10 mouse cellular contexts compared by ENCODE assay signal in the genomic region with DNA sequence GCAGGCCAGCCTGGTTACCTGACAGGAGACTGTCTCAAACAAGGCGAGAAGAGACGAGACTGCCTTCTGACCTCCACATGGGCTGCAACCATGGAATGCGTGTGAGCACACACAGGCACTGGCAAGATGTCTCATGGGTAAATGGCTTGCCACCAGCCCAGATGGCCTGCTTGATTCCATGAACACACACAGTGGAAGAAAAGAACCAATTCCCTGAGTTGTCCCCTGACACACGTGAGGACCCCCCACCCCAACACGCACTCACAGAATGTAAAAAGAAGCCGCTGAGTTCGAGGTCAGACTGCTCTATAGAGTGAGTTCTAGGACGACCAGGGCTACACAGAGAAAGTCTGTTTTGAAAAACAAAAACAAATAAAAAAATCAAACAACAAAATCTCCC. TPM values are rescaled to one million over a fixed set of nuclear protein-coding genes. Genes with fewer than 3 reads are reported as not detected.
DNase-seq lines count a peak whose midpoint lies in the region; ATAC-seq lines count a peak whose summit lies in the region.
"Had no signal": no experiment of that assay in that cellular context is flagged by ENCODE, and none has a peak within 500 bp of the region (broad histone marks: within the 10 kb centered on the region; RNA-seq: fewer than 3 reads in every experiment).

A gene (minus strand): TSS at position 101 of the 400 bp plus-strand sequence.

- peak within 1 kb of the TSS; percentile 63 for H3K4me2 ChIP-seq in heart, embryonic 11.5 days
- peak within 1 kb of the TSS; percentile 49 for H3K4me2 ChIP-seq in neural tube, embryonic 11.5 days (ENCODE audit: low read depth)
- peak within 1 kb of the TSS; percentile 56 for H3K4me2 ChIP-seq in liver, embryonic 13.5 days

- peaks cover 18% of the 10 kb centered on the region for H3K4me1 ChIP-seq in heart, embryonic 11.5 days (ENCODE audit: control insufficient read depth, insufficient read depth, low read length)
- H3K4me1 ChIP-seq in neural tube, embryonic 11.5 days (ENCODE audit: control insufficient read depth, insufficient read depth, low read length): peaks cover 5% of the 10 kb centered on the region; the same call in 1 of the 2 replicates
- H3K4me1 ChIP-seq in liver, embryonic 13.5 days (replicated peaks): peaks cover 23% of the 10 kb centered on the region

- whole genome bisulfite sequencing in heart, embryonic 11.5 days (ENCODE audit: insufficient replicate concordance): 76% methylated on average over 8 of the region's 8 CpGs
- WGBS in neural tube, embryonic 11.5 days: 83% methylated on average over 8 of the region's 8 CpGs
- 71% methylated on average over 8 of the region's 8 CpGs for WGBS in liver, embryonic 13.5 days (ENCODE audit: insufficient replicate concordance)

- peaks cover 46% of the 10 kb centered on the region for H3K27me3 ChIP-seq in heart, embryonic 11.5 days (ENCODE audit: control insufficient read depth, insufficient read depth, low read length)
- peaks cover 48% of the 10 kb centered on the region for H3K27me3 ChIP-seq in neural tube, embryonic 11.5 days (ENCODE audit: control insufficient read depth, insufficient read depth, low read length)
- peaks cover 56% of the 10 kb centered on the region for H3K27me3 ChIP-seq in liver, embryonic 13.5 days

- H3K27ac ChIP-seq in heart, embryonic 11.5 days (ENCODE audit: low read depth, low read length): no peak within 1 kb of the TSS
- no peak within 1 kb of the TSS for H3K27ac ChIP-seq in neural tube, embryonic 11.5 days (ENCODE audit: low read depth, low read length)
- H3K27ac ChIP-seq in liver, embryonic 13.5 days: no peak within 1 kb of the TSS

- H3K9me3 ChIP-seq in heart, embryonic 11.5 days (replicated peaks; ENCODE audit: control insufficient read depth, low read length): no peaks in the 10 kb centered on the region
- no peaks in the 10 kb centered on the region for H3K9me3 ChIP-seq in neural tube, embryonic 11.5 days (ENCODE audit: control insufficient read depth, low read length)
- no peaks in the 10 kb centered on the region for H3K9me3 ChIP-seq in liver, embryonic 13.5 days (replicated peaks)

- no peak within 1 kb of the TSS for H3K9ac ChIP-seq in heart, embryonic 11.5 days (ENCODE audit: low read depth, low read length)
- no peak within 1 kb of the TSS for H3K9ac ChIP-seq in neural tube, embryonic 11.5 days (ENCODE audit: low read length)
- no peak within 1 kb of the TSS for H3K9ac ChIP-seq in liver, embryonic 13.5 days

- ATAC-seq in heart, embryonic 11.5 days (replicated peaks; ENCODE audit: insufficient number of reproducible peaks, low FRiP score, low TSS enrichment): no peak
- no peak for ATAC-seq in neural tube, embryonic 11.5 days (ENCODE audit: insufficient read depth, low FRiP score, low TSS enrichment)
- no peak for ATAC-seq in liver, embryonic 13.5 days (ENCODE audit: low read depth)

- H3K36me3 ChIP-seq in heart, embryonic 11.5 days (ENCODE audit: control insufficient read depth, insufficient read depth, low read length): no peaks in the 10 kb centered on the region
- H3K36me3 ChIP-seq in neural tube, embryonic 11.5 days (ENCODE audit: control insufficient read depth, insufficient read depth, low read length): no peaks in the 10 kb centered on the region
- no peaks in the 10 kb centered on the region for H3K36me3 ChIP-seq in liver, embryonic 13.5 days

- H3K4me3 ChIP-seq in heart, embryonic 11.5 days (ENCODE audit: low read depth, low read length): peak within 1 kb of the TSS; percentile 43
- peak within 1 kb of the TSS; percentile 28 for H3K4me3 ChIP-seq in neural tube, embryonic 11.5 days (ENCODE audit: low read depth, low read length)
- H3K4me3 ChIP-seq in liver, embryonic 13.5 days (replicated peaks): peak within 1 kb of the TSS; percentile 28
- H3K4me3 ChIP-seq: erythroblast, embryonic 14.5 days had no signal

- DNase-seq in heart, adult 11 months: no peak
- no peak for DNase-seq in neural tube, embryonic 11.5 days (ENCODE audit: low spot score)
- DNase-seq in neural tube, embryonic 10.5 days (ENCODE audit: extremely low spot score, low spot score): no peak
- DNase-seq in liver, embryonic 13.5 days: no peak
- DNase-seq in ovary, postnatal 14 days (ENCODE audit: low spot score): no peak
- DNase-seq in right cerebral cortex, postnatal 10 days (ENCODE audit: low spot score in 2 of 2): no peak
- no peak for DNase-seq in kidney, postnatal 14 days
- DNase-seq: adrenal gland, postnatal 14 days had no signal

RNA-seq across cellular contexts. Expression of the gene that starts here (rescaled TPM):
- 0.23 TPM in 1 of 2 replicates, not detected in the other for polyA plus RNA-seq in heart, embryonic 11.5 days (2014; fragmentation: Nextera tagmentation; extraction: Ambion mirVana)
- polyA plus RNA-seq in neural tube, embryonic 11.5 days (2014; fragmentation: Nextera tagmentation; extraction: Ambion mirVana): 0.45 and 0.68 TPM in 2 replicates
- polyA plus RNA-seq in liver, embryonic 13.5 days (2015; fragmentation: Nextera tagmentation; extraction: Ambion mirVana): 0.13 and 0.16 TPM in 2 replicates
- polyA plus RNA-seq: erythroblast, embryonic 14.5 days had no signal
